Mouse (Mus musculus): ENCODE results near the gene Ankrd63.
A peak's percentile ranks its signal among the peaks of the same experiment; 100 is the strongest.

Ankrd63 gene

GRCm38 (mm10) chr2:118693370-118693966 is 10.3 kb downstream of the Ankrd63 start:
- DNase-seq (ENCODE audit: low spot score in 2 of 2), result no peak

GRCm38 (mm10) chr2:118689875-118690274 is 13.9 kb downstream of the Ankrd63 start:
- DNase-seq (ENCODE audit: low spot score in 2 of 2), result no peak

GRCm38 (mm10) chr2:118687791-118688190 is 16.0 kb downstream of the Ankrd63 start:
- no peak for DNase-seq (ENCODE audit: low spot score in 2 of 2)

GRCm38 (mm10) chr2:118686693-118687092 is 17.1 kb downstream of the Ankrd63 start:
- no peak for DNase-seq (ENCODE audit: low spot score in 2 of 2)

- no peak for DNase-seq (ENCODE audit: low spot score in 2 of 2)
These were observed 18.7 kb downstream of the Ankrd63 start for GRCm38 (mm10) chr2:118685088-118685487.

- DNase-seq (ENCODE audit: low spot score in 2 of 2), result no peak
These were observed 21.1 kb downstream of the Ankrd63 start for GRCm38 (mm10) chr2:118682544-118683260.

GRCm38 (mm10) chr2:118680926-118681325 is 22.8 kb downstream of the Ankrd63 start:
- DNase-seq (ENCODE audit: low spot score in 2 of 2), result no peak

GRCm38 (mm10) chr2:118679577-118679976 is 24.2 kb downstream of the Ankrd63 start:
- DNase-seq (ENCODE audit: low spot score in 2 of 2), result no peak

GRCm38 (mm10) chr2:118677817-118678216 is 25.9 kb downstream of the Ankrd63 start:
- DNase-seq (ENCODE audit: low spot score in 2 of 2), result no peak

GRCm38 (mm10) chr2:118676839-118677741 is 26.7 kb downstream of the Ankrd63 start:
- DNase-seq (ENCODE audit: low spot score in 2 of 2), result peak in 1 of 2 experiments; percentile 37

- DNase-seq (ENCODE audit: low spot score in 2 of 2), result no peak
These were observed 29.3 kb downstream of the Ankrd63 start for GRCm38 (mm10) chr2:118674500-118674899.

GRCm38 (mm10) chr2:118673686-118674465 is 29.9 kb downstream of the Ankrd63 start:
- no peak for DNase-seq (ENCODE audit: low spot score in 2 of 2)

GRCm38 (mm10) chr2:118671728-118672127 is 32.0 kb downstream of the Ankrd63 start:
- DNase-seq (ENCODE audit: low spot score in 2 of 2), result no peak

- no peak for DNase-seq (ENCODE audit: low spot score in 2 of 2)
These were observed 34.0 kb downstream of the Ankrd63 start for GRCm38 (mm10) chr2:118669785-118670184.

- no peak for DNase-seq (ENCODE audit: low spot score in 2 of 2)
These were observed 34.5 kb downstream of the Ankrd63 start for GRCm38 (mm10) chr2:118669245-118669644.

GRCm38 (mm10) chr2:118667181-118667580 is 36.6 kb downstream of the Ankrd63 start:
- no peak for DNase-seq (ENCODE audit: low spot score in 2 of 2)

GRCm38 (mm10) chr2:118665616-118666015 is 38.1 kb downstream of the Ankrd63 start:
- no peak for DNase-seq (ENCODE audit: low spot score in 2 of 2)

- DNase-seq (ENCODE audit: low spot score in 2 of 2), result no peak
These were observed 38.7 kb downstream of the Ankrd63 start for GRCm38 (mm10) chr2:118664975-118665516.

- DNase-seq (ENCODE audit: low spot score in 2 of 2), result peak; percentile 47
These were observed 39.7 kb downstream of the Ankrd63 start for GRCm38 (mm10) chr2:118663804-118664766.

All from right cerebral cortex, adult 2 months (tissue).